Mouse (Mus musculus): ENCODE measurements around the gene Cdr2l.
"Not testable (repeated sequence)": the region's sequence is repeated elsewhere in the genome, so short reads cannot be mapped to it uniquely, and the experiment has no call there.

Gene Cdr2l

DNA sequence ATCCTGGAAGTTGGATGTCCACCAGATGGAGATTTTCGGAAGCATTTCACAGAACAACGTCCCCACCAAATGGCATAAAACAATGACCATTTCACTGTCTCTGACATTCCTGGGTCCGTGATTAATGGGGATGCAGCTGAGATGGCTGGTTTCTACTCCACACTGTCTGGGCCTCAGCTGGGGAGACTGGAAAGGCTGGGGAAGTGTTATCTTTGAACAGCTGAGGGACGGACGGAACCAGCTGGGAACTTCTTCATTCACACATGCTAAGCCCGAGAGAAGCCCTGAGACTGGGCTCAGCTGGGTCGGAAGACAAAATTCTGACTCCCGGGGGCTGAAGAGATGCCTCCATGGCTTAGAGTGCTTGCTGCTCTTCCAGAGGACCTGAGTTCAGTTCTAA, 10.4 kb upstream of the Cdr2l start:
- DNase-seq (ENCODE audit: extremely low read depth, low read depth): no peak

DNA sequence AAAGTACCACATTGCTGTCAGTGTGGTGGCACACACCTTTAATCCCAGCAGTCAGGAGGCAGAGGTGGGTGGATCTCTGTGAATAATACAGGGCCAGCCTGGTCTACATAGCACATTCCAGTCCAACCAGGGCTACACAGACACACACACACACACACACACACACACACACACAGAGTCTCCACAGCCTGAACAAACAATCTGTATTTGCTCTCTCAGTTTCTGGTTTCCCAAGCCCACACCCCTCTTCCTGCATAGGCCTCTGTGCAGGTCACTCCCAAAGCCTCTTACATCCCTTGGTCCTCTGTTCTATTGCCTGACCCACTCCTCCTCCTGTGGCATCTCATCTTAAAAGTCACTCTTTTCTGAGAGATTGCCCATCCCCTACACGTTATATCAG, 9.7 kb upstream of the Cdr2l start:
- no peak for DNase-seq (ENCODE audit: extremely low read depth, low read depth)

DNA sequence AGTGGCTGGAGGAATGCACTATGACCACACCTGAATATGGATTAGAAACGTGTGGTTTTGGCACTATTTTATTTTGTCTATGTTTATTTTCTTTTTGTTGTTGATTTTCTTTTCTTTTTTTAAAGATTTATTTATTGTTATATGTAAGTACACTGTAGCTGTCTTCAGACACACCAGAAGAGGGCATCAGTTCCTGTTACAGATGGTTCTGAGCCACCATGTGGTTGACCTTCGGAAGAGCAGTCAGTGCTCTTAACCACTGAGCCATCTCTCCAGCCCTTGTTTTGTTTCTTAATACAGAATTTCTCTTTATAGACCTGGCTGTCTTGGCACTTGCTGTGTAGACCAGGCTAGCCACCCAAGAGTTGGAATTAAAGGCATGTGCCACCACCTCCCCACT, 9.0 kb upstream of the Cdr2l start:
- no peak for DNase-seq (ENCODE audit: extremely low read depth, low read depth)

- no peak for DNase-seq (ENCODE audit: extremely low read depth, low read depth)
These were observed 7.7 kb upstream of the Cdr2l start for GRCm38 (mm10) chr11:115373805-115374694.

DNA sequence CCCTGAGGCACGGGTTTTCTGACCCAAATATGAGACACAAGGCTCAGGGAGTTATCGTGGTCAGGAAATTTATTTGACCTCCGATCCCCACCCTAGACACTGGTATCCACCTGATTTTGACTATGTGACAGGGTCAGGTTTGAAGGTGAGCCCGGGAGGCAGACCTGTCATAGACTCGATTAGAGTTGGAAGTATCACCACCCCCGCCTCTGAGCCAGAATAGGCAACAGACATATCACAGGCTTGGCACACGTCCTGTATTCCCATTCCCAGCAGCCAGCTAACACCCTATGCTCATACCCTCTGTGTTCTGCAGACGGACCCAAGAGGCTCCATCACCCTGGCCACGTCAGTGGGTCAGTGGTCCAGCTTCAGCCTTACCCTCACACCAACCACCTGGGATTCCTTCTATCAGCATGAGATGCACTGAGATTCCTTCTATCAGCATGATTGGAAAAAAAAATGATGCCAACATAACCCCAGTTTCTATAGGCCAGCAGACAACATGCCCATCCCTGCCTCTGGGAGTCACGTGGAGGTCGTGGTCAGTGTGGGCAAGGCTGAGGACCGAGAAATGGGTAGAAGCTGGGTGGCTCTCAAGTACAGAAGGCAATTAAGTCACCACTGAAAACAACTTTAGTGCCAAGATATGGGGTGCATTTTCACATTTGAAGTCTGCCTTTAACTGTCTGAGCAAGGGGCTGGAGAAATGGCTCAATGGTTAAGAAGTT, 6.9 kb upstream of the Cdr2l start:
- DNase-seq (ENCODE audit: extremely low read depth, low read depth): no peak

DNA sequence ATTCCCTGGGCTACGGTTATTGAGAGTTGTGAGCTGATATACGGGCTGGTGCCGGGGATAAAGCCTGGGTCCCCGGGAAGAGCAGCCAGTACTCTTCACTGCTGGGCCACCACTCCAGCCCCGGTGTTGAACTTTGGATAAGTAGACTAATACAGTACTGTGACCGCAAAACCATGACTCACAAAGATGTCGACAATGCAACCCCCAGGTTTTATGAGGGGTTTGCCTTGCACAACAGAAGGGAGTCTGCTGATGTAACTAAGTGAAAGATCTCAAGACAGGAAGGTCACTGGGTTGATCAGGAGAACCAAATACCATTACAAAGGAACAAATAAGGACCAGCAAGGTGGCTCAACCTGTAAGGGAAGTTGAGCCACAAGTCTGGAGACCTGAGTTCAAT, 5.0 kb upstream of the Cdr2l start:
- no peak for DNase-seq (ENCODE audit: extremely low read depth, low read depth)

- DNase-seq (ENCODE audit: extremely low read depth, low read depth): no peak
These were observed 4.5 kb upstream of the Cdr2l start for GRCm38 (mm10) chr11:115377254-115377653.

GRCm38 (mm10) chr11:115377854-115378253, 3.9 kb upstream of the Cdr2l start:
- DNase-seq (ENCODE audit: extremely low read depth, low read depth): no peak

DNA sequence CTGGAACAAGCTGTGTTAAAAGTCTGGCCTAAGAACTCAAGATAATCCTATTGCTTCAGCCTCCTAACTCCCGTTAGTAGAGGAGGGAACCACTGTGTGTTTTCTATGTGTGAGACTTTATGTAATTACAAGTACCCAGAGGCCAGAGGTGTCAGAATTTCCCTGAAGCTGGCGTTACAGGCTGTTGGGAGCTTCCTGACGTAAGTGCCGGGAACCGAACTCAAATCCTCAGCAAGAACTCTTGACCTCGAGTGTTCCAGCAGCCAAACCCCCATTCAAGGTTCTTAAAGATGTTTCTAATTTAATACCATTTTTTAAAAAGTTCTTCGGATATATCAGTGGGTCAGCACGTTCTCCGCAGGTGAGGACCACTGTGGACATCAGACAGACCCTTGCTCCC, 440 bp upstream of the Cdr2l start:
- no peak for DNase-seq (ENCODE audit: extremely low read depth, low read depth)

GRCm38 (mm10) chr11:115382891-115383290, 1.2 kb downstream of the Cdr2l start:
- DNase-seq (ENCODE audit: extremely low read depth, low read depth): no peak

DNA sequence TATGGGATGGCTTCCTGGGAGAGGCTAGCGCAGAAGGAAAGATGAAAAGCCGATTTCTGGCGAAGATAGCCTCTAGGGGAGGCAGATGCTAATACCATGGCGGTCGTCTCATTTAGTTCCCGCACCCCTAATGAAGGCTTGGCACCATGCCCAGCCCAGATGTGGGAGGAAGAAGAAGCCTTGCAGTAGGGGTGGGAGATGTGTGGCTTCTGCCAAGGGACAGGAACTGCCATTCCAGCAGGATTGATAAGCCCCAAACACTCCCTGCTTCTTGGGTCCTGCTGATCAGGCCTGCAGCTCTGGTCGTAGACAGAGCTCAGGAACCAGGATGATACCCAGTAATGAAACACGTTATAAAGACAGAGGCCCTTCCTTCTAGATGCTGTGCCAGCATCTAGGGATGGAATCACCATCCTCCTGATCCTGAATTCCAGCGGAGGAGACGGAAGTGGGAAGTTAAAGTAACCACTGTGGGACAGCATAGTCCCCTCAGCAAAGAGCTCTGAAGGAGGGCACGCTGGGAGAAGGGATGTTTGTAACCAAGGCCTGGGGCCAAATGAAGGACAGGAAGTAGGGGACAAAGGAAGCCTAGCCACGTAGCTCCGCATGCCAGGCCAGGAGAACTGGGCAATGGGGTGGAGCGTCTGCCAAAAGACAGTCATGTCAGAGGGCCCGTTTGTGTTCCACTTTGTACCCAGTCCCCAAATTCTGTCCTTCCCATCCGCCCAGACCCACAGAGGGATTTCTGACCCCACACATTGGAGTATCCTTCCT, 2.2 kb downstream of the Cdr2l start:
- peak; percentile 68 for DNase-seq (ENCODE audit: extremely low read depth, low read depth)

GRCm38 (mm10) chr11:115384587-115384986, 2.9 kb downstream of the Cdr2l start:
- no peak for DNase-seq (ENCODE audit: extremely low read depth, low read depth)

GRCm38 (mm10) chr11:115386859-115387258, 5.1 kb downstream of the Cdr2l start:
- DNase-seq (ENCODE audit: extremely low read depth, low read depth): not testable (repeated sequence)

GRCm38 (mm10) chr11:115391358-115391757, 9.6 kb downstream of the Cdr2l start:
- DNase-seq (ENCODE audit: extremely low read depth, low read depth): no peak

GRCm38 (mm10) chr11:115393721-115394325, 12.1 kb downstream of the Cdr2l start:
- DNase-seq (ENCODE audit: extremely low read depth, low read depth): no peak

- no peak for DNase-seq (ENCODE audit: extremely low read depth, low read depth)
These were observed 16.4 kb downstream of the Cdr2l start for GRCm38 (mm10) chr11:115398085-115398484.

GRCm38 (mm10) chr11:115400126-115400525, 18.4 kb downstream of the Cdr2l start:
- no peak for DNase-seq (ENCODE audit: extremely low read depth, low read depth)

DNA sequence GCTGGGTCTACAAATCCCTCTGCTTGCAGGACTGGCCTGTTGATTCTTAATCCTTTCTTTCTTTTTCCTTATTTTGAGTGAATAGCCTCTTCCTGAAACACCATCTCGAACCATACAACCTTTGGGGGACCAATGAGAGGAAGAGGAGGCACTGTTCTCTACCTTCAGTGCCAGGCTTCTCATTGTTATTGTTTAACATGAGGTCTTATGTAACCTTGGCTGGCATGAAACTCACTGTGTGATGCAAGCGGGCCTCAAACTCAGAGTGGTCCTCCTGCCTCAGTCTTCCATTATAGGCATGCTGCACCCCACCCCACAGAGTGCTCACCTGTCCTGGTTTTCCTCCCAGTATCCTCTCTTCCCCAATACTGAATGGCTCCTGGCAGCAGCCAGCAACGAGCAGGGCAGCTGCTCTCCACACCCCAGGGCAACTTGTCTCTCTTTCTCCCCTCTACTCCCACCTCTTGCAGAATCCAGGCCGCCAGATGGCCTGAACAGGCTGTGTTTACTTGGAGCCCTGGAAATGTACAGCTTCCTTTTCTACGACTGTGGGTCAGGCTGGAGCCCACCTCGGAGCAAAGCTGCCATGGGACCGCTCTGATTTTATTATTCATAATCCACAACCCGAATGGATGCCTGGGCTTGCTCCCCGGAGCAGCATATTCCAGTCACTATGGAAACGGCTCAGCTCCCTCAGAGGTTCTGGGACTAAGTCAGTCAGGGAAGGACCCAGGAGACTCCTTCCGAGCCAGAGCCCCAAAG, 19.1 kb downstream of the Cdr2l start:
- DNase-seq (ENCODE audit: extremely low read depth, low read depth): no peak

GRCm38 (mm10) chr11:115403338-115404124, 21.8 kb downstream of the Cdr2l start, which contains the start of gene Mrpl58:
TSS of gene Mrpl58 (plus strand) at chr11:115403752.
- peak; percentile 70 for DNase-seq (ENCODE audit: extremely low read depth, low read depth)

- DNase-seq (ENCODE audit: extremely low read depth, low read depth): no peak
These were observed 24.0 kb downstream of the Cdr2l start for GRCm38 (mm10) chr11:115405723-115406122.

All from MEL-GATA-1-ER (cell line).